Mouse (Mus musculus) CH12.LX (cell line): ENCODE data around the gene Alk.

Experiments
- BHLHE40 ChIP-seq: IDR thresholded peaks from 2 replicates; pipeline ENCODE4 v1.6.1; 2011; ENCODE audit warnings: mild to moderate bottlenecking, low read depth, low read length, improper control_type of control experiment
- CTCF ChIP-seq, 2 experiments: IDR thresholded peaks in 1 of 2; conservative IDR thresholded peaks in 1 of 2; 2 replicates each; pipeline ENCODE4 v1.5.1; 2011 to 2012; ENCODE audit warnings: low read depth in 2 of 2, low read length in 2 of 2, improper control_type of control experiment in 1 of 2, inconsistent platforms in 1 of 2, mild to moderate bottlenecking in 1 of 2, moderate library complexity in 1 of 2
- USF1 ChIP-seq: IDR thresholded peaks from 2 replicates; pipeline ENCODE4 v1.6.1; 2014; ENCODE audit warnings: low read depth, mild to moderate bottlenecking, inconsistent platforms, low read length, improper control_type of control experiment

DNA sequence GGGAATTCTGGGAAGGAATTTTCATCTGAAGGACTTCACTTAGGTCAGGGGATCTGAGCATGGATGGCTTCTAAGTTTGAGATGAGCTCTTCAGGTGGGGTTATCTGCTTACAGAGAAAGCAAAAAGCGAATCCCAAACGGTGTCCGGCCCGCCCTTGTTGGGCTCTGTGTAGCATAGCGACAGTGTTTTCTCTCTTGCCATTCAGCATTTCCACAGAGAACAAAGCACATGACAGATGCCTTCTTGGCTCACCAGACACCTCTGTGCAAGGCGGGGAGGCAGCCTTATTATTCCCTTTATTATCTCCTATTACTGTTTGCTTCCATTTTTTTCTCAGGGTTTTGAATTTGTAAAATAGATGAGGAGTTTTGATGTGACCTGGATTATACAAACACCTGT lies 99.8 kb downstream of the Alk start:
- TF ChIP-seq CTCF (conservative IDR thresholded peaks at IDR 0.05 in 1 of 2, IDR thresholded peaks at IDR 0.05 in 1 of 2; ENCODE audit: low read depth in 2 of 2, low read length in 2 of 2) (no peak), USF1 (no peak), BHLHE40 (no peak)
